11 mouse cellular contexts compared by ENCODE assay signal in the genomic region with DNA sequence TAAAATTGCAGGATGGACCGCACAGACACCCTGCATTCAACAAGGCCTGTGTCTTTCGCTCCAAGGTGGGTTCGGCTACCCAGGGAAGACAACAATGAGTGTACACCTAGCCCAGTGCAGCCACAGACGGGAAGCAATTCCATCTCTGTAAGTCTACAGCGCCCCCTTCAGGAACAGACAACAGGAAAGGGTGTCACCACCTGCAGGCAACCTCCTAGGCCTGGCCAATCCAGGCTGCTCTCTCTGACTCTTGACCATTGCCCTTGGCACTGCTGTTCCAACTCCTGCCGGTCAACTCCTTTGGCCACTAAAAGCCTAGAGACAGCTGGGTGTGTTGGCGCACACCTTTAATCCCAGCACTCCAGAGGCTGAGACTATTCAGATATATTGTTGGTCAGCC. TPM values are rescaled to one million over a fixed set of nuclear protein-coding genes. Genes with fewer than 3 reads are reported as not detected.
DNase-seq lines count a peak whose midpoint lies in the region; ATAC-seq and TF ChIP-seq lines count a peak whose summit lies in the region.
"Had no signal": no experiment of that assay in that cellular context is flagged by ENCODE, and none has a peak within 500 bp of the region (broad histone marks: within the 10 kb centered on the region; RNA-seq: fewer than 3 reads in every experiment).

No protein-coding gene starts in this region.

- WGBS in forebrain, postnatal 0 days, result 81% methylated on average over 7 of the region's 7 CpGs
- 71% methylated on average over 7 of the region's 7 CpGs for WGBS in forebrain, embryonic 12.5 days
- 74% methylated on average over 7 of the region's 7 CpGs for WGBS in olfactory bulb, adult 2 months
- WGBS in forebrain, embryonic 11.5 days, result 70% methylated on average over 7 of the region's 7 CpGs
- 79% methylated on average over 7 of the region's 7 CpGs for WGBS in kidney, embryonic 16.5 days

- H3K9ac ChIP-seq in forebrain, postnatal 0 days, result no peak overlapping the region
- no peak overlapping the region for H3K9ac ChIP-seq in forebrain, embryonic 12.5 days
- H3K9ac ChIP-seq in forebrain, embryonic 11.5 days (ENCODE audit: low read length), result no peak overlapping the region
- H3K9ac ChIP-seq in kidney, embryonic 16.5 days (replicated peaks; ENCODE audit: low read length), result no peak overlapping the region
- H3K9ac ChIP-seq: midbrain, embryonic 12.5 days had no signal

- ATAC-seq in forebrain, postnatal 0 days, result no peak
- no peak for ATAC-seq in forebrain, embryonic 12.5 days (ENCODE audit: low FRiP score)
- ATAC-seq in forebrain, embryonic 11.5 days (replicated peaks; ENCODE audit: low FRiP score), result no peak
- no peak for ATAC-seq in kidney, embryonic 16.5 days (ENCODE audit: low FRiP score, low TSS enrichment)

- no peak overlapping the region for H3K27ac ChIP-seq in forebrain, postnatal 0 days (ENCODE audit: low read depth, low read length)
- H3K27ac ChIP-seq in forebrain, embryonic 12.5 days, result no peak overlapping the region
- H3K27ac ChIP-seq in olfactory bulb, adult 2 months (ENCODE audit: insufficient read depth, low read depth, low read length), result 0 out of 2 replicates have a peak overlapping the region, but pooled peaks have one; percentile 87
- H3K27ac ChIP-seq in forebrain, embryonic 11.5 days (ENCODE audit: low read depth, low read length), result no peak overlapping the region
- H3K27ac ChIP-seq in kidney, embryonic 16.5 days (ENCODE audit: low read length), result no peak overlapping the region
- H3K27ac ChIP-seq: midbrain, embryonic 12.5 days had no signal

- H3K27me3 ChIP-seq in forebrain, postnatal 0 days (ENCODE audit: insufficient read depth, low read length), result no peaks in the 10 kb centered on the region
- peaks cover 5% of the 10 kb centered on the region; the same call in 1 of the 2 replicates for H3K27me3 ChIP-seq in forebrain, embryonic 12.5 days
- H3K27me3 ChIP-seq in forebrain, embryonic 11.5 days (ENCODE audit: control insufficient read depth, insufficient read depth, low read length), result no peaks in the 10 kb centered on the region
- H3K27me3 ChIP-seq in kidney, embryonic 16.5 days (ENCODE audit: insufficient read depth, low read length), result no peaks in the 10 kb centered on the region
- H3K27me3 ChIP-seq: midbrain, embryonic 12.5 days had no signal

- TF ChIP-seq POLR2A in olfactory bulb, adult 2 months (IDR thresholded peaks at IDR 0.05; ENCODE audit: insufficient read depth, low read depth, low read length), result no peak

- H3K36me3 ChIP-seq in forebrain, postnatal 0 days (ENCODE audit: insufficient read depth), result no peaks in the 10 kb centered on the region
- H3K36me3 ChIP-seq in forebrain, embryonic 12.5 days (replicated peaks), result no peaks in the 10 kb centered on the region
- H3K36me3 ChIP-seq in forebrain, embryonic 11.5 days (ENCODE audit: control insufficient read depth, insufficient read depth, low read length), result no peaks in the 10 kb centered on the region
- H3K36me3 ChIP-seq in kidney, embryonic 16.5 days (ENCODE audit: insufficient read depth, low read length), result no peaks in the 10 kb centered on the region
- H3K36me3 ChIP-seq: midbrain, embryonic 12.5 days had no signal

- no peak overlapping the region for H3K4me3 ChIP-seq in forebrain, postnatal 0 days (ENCODE audit: low read depth, low read length)
- no peak overlapping the region for H3K4me3 ChIP-seq in forebrain, embryonic 12.5 days (replicated peaks)
- no peak overlapping the region for H3K4me3 ChIP-seq in olfactory bulb, adult 2 months (ENCODE audit: insufficient read depth, low read depth, low read length)
- no peak overlapping the region for H3K4me3 ChIP-seq in forebrain, embryonic 11.5 days (ENCODE audit: low read depth, low read length)
- no peak overlapping the region for H3K4me3 ChIP-seq in kidney, embryonic 16.5 days (ENCODE audit: low read length)
- H3K4me3 ChIP-seq: erythroblast, embryonic 14.5 days; midbrain, embryonic 12.5 days had no signal

- TF ChIP-seq CTCF in forebrain, postnatal 0 days (IDR thresholded peaks at IDR 0.05; ENCODE audit: low read depth), result peak; percentile 27; the same call in 1 of the 2 replicates
- TF ChIP-seq CTCF in olfactory bulb, adult 2 months (IDR thresholded peaks at IDR 0.05; ENCODE audit: insufficient read depth, low read depth, low read length), result no peak

- DNase-seq in forebrain, postnatal 0 days, result no peak
- peak; percentile 73 to 76 for DNase-seq in B cell, adult 2 months
- peak; percentile 42 for DNase-seq in c-Kit-positive CD71-positive TER-119-positive erythroid progenitor cells, embryonic 14.5 days (ENCODE audit: low spot score)
- DNase-seq in cerebellum, adult 18-20 months, result no peak
- no peak for DNase-seq in forebrain, embryonic 11.5 days (ENCODE audit: low spot score)
- DNase-seq: kidney, adult 9 months had no signal

- no peaks in the 10 kb centered on the region for H3K4me1 ChIP-seq in forebrain, postnatal 0 days (ENCODE audit: insufficient read depth)
- no peaks in the 10 kb centered on the region for H3K4me1 ChIP-seq in forebrain, embryonic 12.5 days
- H3K4me1 ChIP-seq in olfactory bulb, adult 2 months (ENCODE audit: control insufficient read depth, insufficient read depth, low read length), result peaks cover 35% of the 10 kb centered on the region
- H3K4me1 ChIP-seq in forebrain, embryonic 11.5 days (replicated peaks; ENCODE audit: control insufficient read depth, insufficient read depth, low read length), result no peaks in the 10 kb centered on the region
- H3K4me1 ChIP-seq in kidney, embryonic 16.5 days (ENCODE audit: insufficient read depth, low read length), result no peaks in the 10 kb centered on the region
- H3K4me1 ChIP-seq: midbrain, embryonic 12.5 days had no signal

- H3K9me3 ChIP-seq in forebrain, postnatal 0 days (ENCODE audit: low read length), result no peaks in the 10 kb centered on the region
- no peaks in the 10 kb centered on the region for H3K9me3 ChIP-seq in forebrain, embryonic 12.5 days
- H3K9me3 ChIP-seq in forebrain, embryonic 11.5 days (ENCODE audit: control insufficient read depth, low read length), result no peaks in the 10 kb centered on the region; the same call in 1 of the 2 replicates
- H3K9me3 ChIP-seq in kidney, embryonic 16.5 days (ENCODE audit: low read length), result peaks cover 5% of the 10 kb centered on the region; the same call in 1 of the 2 replicates
- H3K9me3 ChIP-seq: midbrain, embryonic 12.5 days had no signal

- H3K4me2 ChIP-seq in forebrain, postnatal 0 days (ENCODE audit: low read depth), result no peak overlapping the region
- no peak overlapping the region for H3K4me2 ChIP-seq in forebrain, embryonic 12.5 days
- H3K4me2 ChIP-seq in forebrain, embryonic 11.5 days (ENCODE audit: low read depth, low read length, severe bottlenecking), result no peak overlapping the region
- H3K4me2 ChIP-seq in kidney, embryonic 16.5 days (replicated peaks; ENCODE audit: low read depth, low read length), result no peak overlapping the region
- H3K4me2 ChIP-seq: midbrain, embryonic 12.5 days had no signal

RNA-seq across cellular contexts. Expression of gene Bak1, which starts 27.7 kb away (rescaled TPM):
- total RNA-seq in forebrain, postnatal 0 days (2014; rRNA removed), result 36.5 and 48.1 TPM in 2 replicates
- 2.5 and 3.5 TPM in 2 replicates for polyA plus RNA-seq in forebrain, postnatal 0 days (2015; fragmentation: Nextera tagmentation; extraction: Ambion mirVana)
- polyA plus RNA-seq in forebrain, embryonic 12.5 days (2016; fragmentation: Nextera tagmentation; extraction: Ambion mirVana), result 3.0 and 3.1 TPM in 2 replicates
- not detected in 2 replicates for polyA plus RNA-seq in olfactory bulb, adult 2 months (2012; ENCODE audit: insufficient read depth, insufficient read length, low replicate concordance, missing spikeins)
- polyA plus RNA-seq in forebrain, embryonic 11.5 days (2014; fragmentation: Nextera tagmentation; extraction: Ambion mirVana), result 6.6 and 7.6 TPM in 2 replicates
- 7.4 and 9.5 TPM in 2 replicates for polyA plus RNA-seq in kidney, embryonic 16.5 days (2015; fragmentation: Nextera tagmentation; extraction: Ambion mirVana)

RNA-seq across cellular contexts. Expression of gene Zbtb9, which starts 28.2 kb away (rescaled TPM):
- 20.9 and 22.5 TPM in 2 replicates for total RNA-seq in forebrain, postnatal 0 days (2014; rRNA removed)
- polyA plus RNA-seq in forebrain, postnatal 0 days (2015; fragmentation: Nextera tagmentation; extraction: Ambion mirVana), result 4.2 and 6.8 TPM in 2 replicates
- 18.9 and 20.0 TPM in 2 replicates for polyA plus RNA-seq in forebrain, embryonic 12.5 days (2016; fragmentation: Nextera tagmentation; extraction: Ambion mirVana)
- 109 TPM in 1 of 2 replicates, not detected in the other for polyA plus RNA-seq in olfactory bulb, adult 2 months (2012; ENCODE audit: insufficient read depth, insufficient read length, low replicate concordance, missing spikeins)
- polyA plus RNA-seq in forebrain, embryonic 11.5 days (2014; fragmentation: Nextera tagmentation; extraction: Ambion mirVana), result 13.7 and 13.9 TPM in 2 replicates
- polyA plus RNA-seq in kidney, embryonic 16.5 days (2015; fragmentation: Nextera tagmentation; extraction: Ambion mirVana), result 19.9 and 20.1 TPM in 2 replicates

RNA-seq across cellular contexts. Expression of gene Itpr3, which starts 56.0 kb away (rescaled TPM):
- 1.8 and 2.9 TPM in 2 replicates for total RNA-seq in forebrain, postnatal 0 days (2014; rRNA removed)
- polyA plus RNA-seq in forebrain, postnatal 0 days (2015; fragmentation: Nextera tagmentation; extraction: Ambion mirVana), result 0.30 TPM in 2 replicates
- 1.6 and 3.3 TPM in 2 replicates for polyA plus RNA-seq in forebrain, embryonic 12.5 days (2016; fragmentation: Nextera tagmentation; extraction: Ambion mirVana)
- not detected in 2 replicates for polyA plus RNA-seq in olfactory bulb, adult 2 months (2012; ENCODE audit: insufficient read depth, insufficient read length, low replicate concordance, missing spikeins)
- 1.7 and 2.2 TPM in 2 replicates for polyA plus RNA-seq in forebrain, embryonic 11.5 days (2014; fragmentation: Nextera tagmentation; extraction: Ambion mirVana)
- 9.3 and 9.6 TPM in 2 replicates for polyA plus RNA-seq in kidney, embryonic 16.5 days (2015; fragmentation: Nextera tagmentation; extraction: Ambion mirVana)

Comparison
In these comparisons a context has a peak if more than half of its experiments do, and no peak if none do; other contexts are left out.
1. DNase-seq: peak in B cell, adult 2 months (2 of 2) and c-Kit-positive CD71-positive TER-119-positive erythroid progenitor cells, embryonic 14.5 days (single experiment); none in forebrain, postnatal 0 days (single experiment), cerebellum, adult 18-20 months (0 of 2) and forebrain, embryonic 11.5 days (single experiment).